Mouse (Mus musculus) MEL (cell line): ENCODE results near the gene Amh.

Experiments used
- CTCF ChIP-seq, 3 experiments: IDR thresholded peaks in 2 of 3; conservative IDR thresholded peaks in 1 of 3; 2 replicates each; pipeline ENCODE4 v1.5.1; 2011 to 2012; ENCODE audit warnings: low read length in 3 of 3, low read depth in 2 of 3, mild to moderate bottlenecking in 2 of 3, improper control_type of control experiment in 1 of 3, inconsistent platforms in 1 of 3, mixed read lengths in 1 of 3, moderate library complexity in 1 of 3; ENCODE audit not compliant: control insufficient read depth in 1 of 3, insufficient read depth in 1 of 3, poor library complexity in 1 of 3, severe bottlenecking in 1 of 3
- EP300 ChIP-seq, 2 experiments: IDR thresholded peaks; 2 replicates each; pipeline ENCODE4 v1.6.1; 2011; ENCODE audit warnings: improper control_type of control experiment in 2 of 2, low read length in 2 of 2, low read depth in 1 of 2, mild to moderate bottlenecking in 1 of 2
- NELFE ChIP-seq: IDR thresholded peaks from 2 replicates; pipeline ENCODE4 v1.6.1; 2011; ENCODE audit warnings: low read depth, low read length, improper control_type of control experiment
- POLR2A ChIP-seq, 2 experiments: IDR thresholded peaks; 2 replicates each; pipeline ENCODE4 v1.6.1; 2011 to 2012; ENCODE audit warnings: low read length in 2 of 2, mild to moderate bottlenecking in 2 of 2, control low read depth in 1 of 2, improper control_type of control experiment in 1 of 2, low read depth in 1 of 2, moderate library complexity in 1 of 2; ENCODE audit not compliant: control insufficient read depth in 1 of 2, insufficient read depth in 1 of 2, poor library complexity in 1 of 2
- USF1 ChIP-seq: IDR thresholded peaks from 2 replicates; pipeline ENCODE4 v1.6.1; 2014; ENCODE audit warnings: low read depth, mild to moderate bottlenecking, inconsistent platforms, low read length, improper control_type of control experiment, moderate library complexity
- ZC3H11A ChIP-seq: IDR thresholded peaks from 2 replicates; pipeline ENCODE4 v1.6.1; 2012; ENCODE audit warnings: low read depth, mild to moderate bottlenecking, inconsistent platforms, low read length, improper control_type of control experiment
- ZMIZ1 ChIP-seq: IDR thresholded peaks from 2 replicates; pipeline ENCODE4 v1.6.1; 2012; ENCODE audit warnings: low read depth, mild to moderate bottlenecking, inconsistent platforms, low read length, improper control_type of control experiment, moderate library complexity

DNA sequence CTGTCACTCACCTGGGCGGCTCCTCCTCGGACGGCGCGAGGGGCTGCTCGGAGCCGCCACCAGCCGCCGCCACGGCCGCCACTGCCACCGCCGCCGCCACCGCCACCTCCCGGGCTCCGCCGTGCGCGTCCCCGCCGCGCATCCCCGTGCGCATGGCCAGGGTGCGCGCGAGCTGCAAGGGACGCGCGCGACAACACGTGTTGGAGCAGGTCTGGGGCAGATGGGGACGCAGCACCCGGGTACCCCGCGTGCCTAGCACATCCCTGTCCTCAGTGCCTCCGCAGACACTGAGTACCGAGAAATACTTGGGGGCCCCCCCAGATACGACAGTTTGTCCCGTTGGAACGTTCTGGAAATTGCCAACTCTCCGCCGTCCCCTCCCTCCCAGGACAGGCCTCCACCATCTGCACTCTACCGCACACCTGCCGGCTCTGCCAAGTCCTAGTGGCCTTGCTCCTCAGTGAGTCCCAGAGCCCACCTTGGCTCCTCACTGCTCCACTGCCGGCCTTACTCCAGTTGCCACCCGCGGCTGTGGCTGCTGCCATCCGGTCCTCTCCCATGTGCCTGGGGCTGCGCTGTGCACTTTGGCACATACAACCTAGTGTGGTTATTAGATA lies 39.0 kb downstream of the Amh start, which contains the start of gene Lingo3:
- TF ChIP-seq EP300 (IDR thresholded peaks at IDR 0.05; ENCODE audit: low read depth in 1 of 2, low read length in 2 of 2) (no peak), ZC3H11A (no peak), CTCF (IDR thresholded peaks at IDR 0.05 in 2 of 3, conservative IDR thresholded peaks at IDR 0.05 in 1 of 3; ENCODE audit: control insufficient read depth in 1 of 3, insufficient read depth in 1 of 3, low read depth in 2 of 3, low read length in 3 of 3, poor library complexity in 1 of 3, severe bottlenecking in 1 of 3) (no peak), ZMIZ1 (no peak), USF1 (no peak), POLR2A (IDR thresholded peaks at IDR 0.05; ENCODE audit: control insufficient read depth in 1 of 2, insufficient read depth in 1 of 2, low read depth in 1 of 2, low read length in 2 of 2, poor library complexity in 1 of 2) (no peak), NELFE (no peak)
